Mouse (Mus musculus) NIH3T3 (cell line): ENCODE results near the gene Slc35b1.
A peak's percentile ranks its signal among the peaks of the same experiment; 100 is the strongest.
"Not testable (repeated sequence)": the region's sequence is repeated elsewhere in the genome, so short reads cannot be mapped to it uniquely, and the experiment has no call there.

ENCODE experiments used
- DNase-seq: peaks from one replicate; pipeline ENCODE4 v3.0.0-alpha.2; 2012; ENCODE audit warnings: low read depth

Gene Slc35b1

GRCm38 (mm10) chr11:95394112-95394511, 9.6 kb downstream of the Slc35b1 start:
- DNase-seq: no peak

- DNase-seq: no peak
These were observed 12.1 kb downstream of the Slc35b1 start for GRCm38 (mm10) chr11:95396548-95396947.

DNA sequence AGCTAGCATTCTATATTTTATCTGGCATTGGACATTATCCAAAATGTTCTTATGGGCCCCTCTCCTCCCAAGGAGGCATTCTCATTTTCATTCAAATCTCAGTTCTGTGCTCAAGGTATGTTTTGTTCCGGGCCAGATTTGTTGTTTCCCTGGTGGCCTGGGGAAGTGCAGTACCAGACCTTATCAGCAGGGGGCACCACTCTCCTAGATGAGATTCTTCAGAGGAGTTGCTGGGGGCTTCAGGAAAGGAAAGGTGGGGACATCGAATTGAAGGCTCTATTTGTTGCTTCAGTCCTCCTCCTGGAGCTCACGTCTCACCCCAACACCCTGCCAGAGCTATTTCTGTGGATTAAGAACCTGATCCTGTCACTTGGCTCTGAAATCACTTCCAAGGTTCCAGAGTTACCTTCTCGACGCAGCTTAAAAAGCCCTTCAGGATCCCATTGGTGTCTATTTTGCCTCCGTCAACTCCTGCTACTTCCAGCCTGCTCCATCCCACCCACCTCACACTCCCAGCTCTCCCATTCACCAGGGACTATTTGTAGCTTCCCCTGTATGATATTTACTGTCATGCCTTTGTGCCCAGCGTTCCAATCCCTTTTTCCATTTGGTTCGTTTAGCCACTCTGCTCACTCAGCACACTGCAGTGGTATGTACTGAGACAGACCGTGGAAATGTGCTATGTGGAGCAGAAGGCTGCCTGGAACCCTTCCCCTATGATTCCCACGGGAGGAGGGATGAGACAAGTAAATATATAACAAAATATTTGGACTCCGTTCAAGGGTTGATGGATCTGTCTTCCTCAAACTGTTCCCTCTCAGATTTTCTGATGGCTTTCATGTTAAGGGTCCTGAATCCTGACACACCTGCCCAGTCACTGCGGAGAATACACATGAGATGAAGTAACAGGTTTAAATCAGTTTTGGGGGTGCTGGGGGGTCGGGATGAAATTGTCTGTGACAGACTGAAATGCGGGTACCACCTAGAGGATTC, 13.6 kb downstream of the Slc35b1 start:
- DNase-seq: peak; percentile 83

DNA sequence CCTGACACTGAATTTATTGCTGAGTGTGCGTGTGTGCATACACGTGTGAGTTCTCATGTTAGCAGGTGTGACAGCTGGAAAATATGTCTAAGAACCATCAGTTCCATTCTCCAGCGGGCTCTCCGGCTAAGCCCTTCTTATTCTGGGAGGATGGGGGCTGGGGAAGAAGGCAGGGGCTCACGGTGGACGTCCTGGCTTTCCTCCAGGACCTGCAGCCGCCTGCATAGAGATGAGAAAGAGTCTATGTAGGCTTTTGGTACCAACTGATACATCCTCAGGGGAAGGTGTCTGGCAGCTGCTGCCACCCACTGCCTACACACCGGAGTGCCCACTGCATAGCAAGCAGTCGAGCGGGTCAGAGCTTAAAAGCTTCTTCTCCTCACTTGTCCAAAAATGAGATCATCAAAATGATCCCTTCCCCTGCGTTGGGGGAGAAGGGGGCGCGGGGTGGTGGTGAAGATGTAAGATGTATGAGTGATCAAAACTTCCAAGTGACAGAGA, 15.1 kb downstream of the Slc35b1 start:
- DNase-seq: no peak

- DNase-seq: no peak
These were observed 17.1 kb downstream of the Slc35b1 start for GRCm38 (mm10) chr11:95401568-95401967.

DNA sequence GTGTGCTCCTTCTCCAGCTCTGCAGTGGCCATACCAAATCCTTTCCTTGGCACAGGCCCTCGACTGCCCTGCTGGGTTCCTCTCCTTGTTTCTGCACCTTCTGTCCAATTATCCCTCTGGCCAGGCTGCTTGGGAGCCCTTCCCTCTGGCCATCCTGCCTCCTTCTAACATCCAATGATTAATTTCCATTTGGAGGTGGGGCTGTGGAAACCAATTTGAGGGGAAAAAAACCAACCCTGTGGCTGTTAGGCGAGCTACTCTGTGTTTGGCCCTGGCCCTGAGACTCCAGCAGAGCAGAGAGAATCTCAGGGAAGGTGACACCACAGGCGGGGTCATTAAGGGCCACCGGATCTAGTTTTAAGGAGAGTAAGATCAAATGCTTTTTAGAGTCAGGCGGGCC, 17.7 kb downstream of the Slc35b1 start:
- DNase-seq: peak; percentile 64

DNA sequence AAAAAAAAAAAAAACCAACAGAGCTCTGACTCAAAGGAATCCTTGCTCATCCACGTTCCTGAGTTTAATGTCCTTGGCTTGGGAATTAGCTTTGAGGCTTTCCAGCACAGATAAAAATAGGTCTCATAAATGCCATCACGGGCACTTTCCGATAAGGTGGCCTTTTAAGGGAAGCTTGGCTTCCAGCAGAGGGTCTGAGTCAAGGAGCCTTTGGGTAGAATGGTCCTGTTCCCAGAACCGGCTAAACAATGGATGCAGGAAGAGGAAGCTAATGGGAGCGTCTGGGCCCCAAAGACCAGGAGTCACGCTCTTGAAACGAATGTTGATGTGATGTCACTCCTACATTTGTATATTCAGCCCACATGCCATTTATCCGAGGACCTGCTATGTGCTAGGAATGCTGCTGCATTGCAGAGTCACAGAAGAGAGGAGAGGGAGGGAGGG, 18.2 kb downstream of the Slc35b1 start:
- DNase-seq: peak; percentile 68

- DNase-seq: peak; percentile 81
These were observed 19.2 kb downstream of the Slc35b1 start for GRCm38 (mm10) chr11:95403382-95404340.

DNA sequence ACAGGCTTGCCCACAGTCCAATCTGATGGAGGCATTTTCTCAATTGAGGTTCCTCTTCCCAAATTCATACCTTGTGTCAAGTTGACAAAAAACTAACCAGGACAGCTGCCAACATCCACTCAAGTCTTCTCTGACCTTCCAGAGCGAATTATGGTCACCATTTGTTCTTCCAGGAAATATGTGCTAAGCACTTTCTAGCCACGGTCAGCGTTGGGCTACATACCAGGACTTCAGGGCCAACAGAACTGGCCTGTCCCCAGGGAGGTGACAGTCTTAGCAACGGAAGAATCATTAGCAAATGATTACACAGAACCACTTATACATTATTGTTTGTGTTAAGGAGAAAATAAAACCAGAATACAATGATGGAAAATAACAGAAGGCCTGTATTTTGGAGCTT, 21.3 kb downstream of the Slc35b1 start:
- no peak for DNase-seq

DNA sequence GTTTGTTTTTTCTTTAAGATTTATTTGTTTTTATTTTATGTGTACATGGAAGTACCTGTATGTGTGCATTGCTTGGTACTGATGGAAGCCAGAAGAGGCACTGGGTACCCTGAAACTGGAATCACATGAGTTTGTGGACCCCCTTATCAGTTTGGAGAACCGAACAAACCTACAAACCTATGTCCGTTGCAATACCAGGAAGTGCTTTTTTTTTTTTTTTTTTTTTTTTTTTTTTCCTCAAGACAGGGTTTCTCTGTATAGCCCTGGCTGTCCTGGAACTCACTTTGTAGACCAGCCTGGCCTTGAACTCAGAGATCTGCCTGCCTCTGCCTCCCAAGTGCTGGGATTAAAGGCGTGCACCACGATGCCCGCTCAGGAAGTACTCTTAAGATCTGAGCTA, 21.9 kb downstream of the Slc35b1 start:
- not testable (repeated sequence) for DNase-seq

- no peak for DNase-seq
These were observed 25.1 kb downstream of the Slc35b1 start for GRCm38 (mm10) chr11:95409450-95410112.

DNA sequence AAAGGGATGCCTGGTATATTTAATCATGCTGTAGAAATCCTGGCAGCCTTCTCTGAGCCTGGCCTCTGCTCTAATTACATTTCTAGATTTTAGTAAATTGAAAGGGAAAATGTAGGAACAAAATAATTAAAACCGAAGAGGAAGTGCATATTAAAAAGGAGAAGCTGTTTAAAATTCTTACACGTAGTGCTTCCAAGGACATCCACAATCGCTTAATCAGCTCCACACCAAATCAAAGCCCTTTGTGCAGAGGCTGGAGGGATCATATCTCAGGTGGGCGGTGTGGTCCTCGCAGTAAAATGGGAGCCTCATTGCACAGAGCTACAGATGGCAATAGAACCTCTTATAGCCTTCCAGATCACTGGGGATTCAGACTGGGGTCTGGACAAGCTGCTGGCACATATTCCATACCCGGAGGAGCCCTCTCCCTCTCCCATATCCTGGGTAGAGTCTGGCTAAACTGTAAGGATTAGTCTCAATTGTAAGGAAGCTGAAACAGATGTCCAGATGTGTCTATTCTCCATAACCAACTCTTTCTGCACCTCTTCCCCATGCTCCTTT, 27.0 kb downstream of the Slc35b1 start:
- DNase-seq: no peak

DNA sequence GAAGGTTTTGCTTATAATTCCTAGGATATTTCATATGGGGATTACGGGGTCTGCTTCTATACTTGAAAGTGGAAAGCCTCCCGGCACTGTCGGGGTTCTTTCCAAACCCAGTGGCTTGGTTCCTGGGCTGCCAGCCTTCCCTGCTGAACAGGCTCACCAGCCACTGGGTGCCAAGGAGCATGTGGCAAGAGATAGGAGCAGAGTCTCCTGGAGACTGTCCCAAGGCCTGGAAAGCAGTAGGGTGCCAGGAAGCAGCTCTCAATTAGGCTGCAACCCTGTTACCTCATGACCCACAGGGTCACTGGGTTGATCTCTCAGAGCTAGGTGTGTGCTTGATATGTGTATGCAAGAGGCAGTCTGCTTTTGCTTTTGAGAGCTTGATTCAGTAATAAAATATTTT, 28.1 kb downstream of the Slc35b1 start:
- DNase-seq: no peak

- peak; percentile 98 for DNase-seq
These were observed 29.4 kb downstream of the Slc35b1 start, which contains the start of gene Spop for GRCm38 (mm10) chr11:95413641-95414535. Spop (plus strand) TSS chr11:95414080.

DNA sequence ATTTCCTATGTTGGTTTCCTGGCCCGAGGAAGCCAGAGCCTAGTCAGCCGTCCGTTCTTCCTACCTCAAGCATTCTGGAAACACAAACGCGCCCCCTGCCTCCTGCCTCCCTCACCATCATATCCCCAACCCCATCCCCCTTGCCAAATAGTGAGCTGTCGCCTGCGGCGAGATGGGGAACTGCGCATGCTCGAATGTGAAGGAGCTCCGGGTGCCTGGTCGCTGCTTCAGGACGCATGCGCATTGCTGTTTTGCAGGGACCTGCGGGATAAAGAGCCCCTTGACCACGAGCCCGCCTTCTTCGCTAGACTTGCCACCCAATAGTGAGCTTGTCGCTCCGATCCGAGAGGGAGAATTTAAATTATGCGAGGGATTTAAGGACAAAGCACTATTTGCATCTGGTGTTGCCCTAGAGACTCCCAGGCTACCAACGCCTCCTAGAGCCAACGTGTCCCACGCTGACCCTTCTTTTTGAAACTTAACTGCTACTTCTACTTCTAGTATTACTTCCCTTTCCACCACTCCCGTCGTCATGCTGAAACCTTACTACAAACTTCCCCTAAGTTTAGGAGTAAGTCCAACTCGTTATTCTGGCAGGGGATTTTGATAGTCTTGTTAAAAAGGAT, 30.2 kb downstream of the Slc35b1 start:
- peak; percentile 98 for DNase-seq

- no peak for DNase-seq
These were observed 31.4 kb downstream of the Slc35b1 start for GRCm38 (mm10) chr11:95415931-95416330.

DNA sequence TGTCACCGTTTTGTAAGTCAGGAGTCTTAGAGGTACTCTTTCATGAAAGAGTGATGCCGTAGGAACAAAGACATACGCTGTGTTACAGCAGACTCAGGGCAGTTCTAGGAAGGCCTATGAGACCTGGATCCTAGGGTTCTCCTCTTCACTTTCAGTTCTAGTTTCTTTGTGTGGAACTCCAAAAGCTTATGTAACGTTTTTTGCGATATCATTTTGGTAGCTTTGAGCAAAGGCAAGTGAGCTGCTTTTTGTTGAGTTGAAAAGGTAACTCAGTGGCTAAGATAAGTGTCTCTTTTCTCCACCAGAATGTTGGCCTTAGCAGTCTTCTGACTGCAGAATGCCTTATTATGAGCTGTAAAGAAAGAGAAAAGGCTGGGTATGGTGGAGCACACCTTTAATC, 32.8 kb downstream of the Slc35b1 start:
- DNase-seq: no peak

DNA sequence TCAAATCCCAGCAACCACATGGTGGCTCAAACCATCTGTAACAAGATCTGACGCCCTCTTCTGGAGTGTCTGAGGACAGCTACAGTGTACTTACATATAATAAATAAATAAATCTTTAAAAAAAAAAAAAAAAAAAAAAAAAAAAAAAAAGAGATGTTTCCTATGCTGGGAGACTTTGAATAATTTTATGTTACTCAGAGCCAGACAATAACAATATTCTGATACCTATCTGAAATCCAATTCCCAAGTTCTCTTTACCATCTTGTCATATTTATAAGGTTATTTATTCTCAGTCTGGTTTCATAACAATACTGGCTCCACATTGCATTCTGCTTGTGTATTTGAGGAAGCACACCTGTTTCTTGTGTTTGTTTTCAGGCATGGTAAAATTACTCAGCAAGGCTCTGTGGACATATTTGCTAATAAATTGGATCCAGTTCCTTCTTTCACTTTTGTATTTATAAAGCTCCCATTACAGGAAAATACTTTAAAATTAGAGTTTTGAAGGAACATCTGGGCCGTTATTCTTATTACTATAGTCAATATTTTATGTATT, 36.5 kb downstream of the Slc35b1 start:
- no peak for DNase-seq

GRCm38 (mm10) chr11:95423505-95423904, 39.0 kb downstream of the Slc35b1 start:
- peak; percentile 23 for DNase-seq
